Mouse (Mus musculus): Measurements from ENCODE around the gene Gorasp2. TPM values are rescaled to one million over a fixed set of nuclear protein-coding genes. Genes with fewer than 3 reads are reported as not detected.

Gene Gorasp2
- polyA plus RNA-seq, 2 experiments from 2014 or later: 40.2 to 43.9 TPM

GRCm38 (mm10) chr2:70661715-70662495 is 529 bp downstream of the Gorasp2 start, which contains the start of gene Gm26558:
Gene Gm26558 (minus strand): TSS chr2:70662108.
- ATAC-seq: peak; percentile 36

DNA sequence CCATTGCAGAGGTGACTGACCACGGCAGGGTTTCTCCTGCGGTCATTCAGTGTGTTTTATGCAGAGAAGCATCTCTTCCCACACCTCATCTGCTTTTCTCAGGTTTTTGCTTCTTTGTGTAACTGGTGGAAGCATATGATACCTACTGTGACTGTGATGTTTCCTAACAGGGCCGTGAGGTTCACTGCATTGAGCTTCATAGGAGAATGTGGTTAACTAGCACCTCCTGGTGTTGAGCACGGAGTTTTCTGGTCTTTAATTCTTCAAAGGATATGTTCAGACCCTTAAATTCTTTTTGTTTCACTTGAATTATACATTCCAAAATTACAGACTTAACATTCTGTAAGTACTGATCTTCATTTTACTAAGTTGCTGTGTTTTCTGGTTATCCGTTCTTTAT is 2.4 kb downstream of the Gorasp2 start:
- ATAC-seq: no peak

GRCm38 (mm10) chr2:70667016-70667415 is 5.6 kb downstream of the Gorasp2 start:
- no peak for ATAC-seq

GRCm38 (mm10) chr2:70669241-70669640 is 7.9 kb downstream of the Gorasp2 start:
- ATAC-seq: no peak

GRCm38 (mm10) chr2:70669896-70670295 is 8.5 kb downstream of the Gorasp2 start:
- ATAC-seq: no peak

DNA sequence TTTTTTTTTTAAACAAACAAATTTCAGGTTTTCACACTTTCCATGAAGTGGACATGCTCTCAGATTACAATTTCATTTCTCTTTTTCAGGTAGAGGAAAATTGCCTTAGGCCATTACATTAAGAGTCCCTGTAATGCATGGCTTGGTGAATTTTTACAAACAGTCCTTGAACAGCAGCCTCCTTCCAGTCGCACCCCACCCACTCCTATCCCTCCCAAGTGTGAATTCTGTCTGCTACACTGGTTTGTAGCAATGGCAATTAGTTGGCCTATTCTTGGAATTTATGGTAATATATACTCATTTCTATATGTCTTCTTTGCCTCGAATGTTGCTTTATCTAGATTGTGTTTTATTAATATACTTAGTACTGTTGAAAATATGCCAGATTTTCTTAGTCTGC is 11.1 kb downstream of the Gorasp2 start:
- ATAC-seq: no peak

DNA sequence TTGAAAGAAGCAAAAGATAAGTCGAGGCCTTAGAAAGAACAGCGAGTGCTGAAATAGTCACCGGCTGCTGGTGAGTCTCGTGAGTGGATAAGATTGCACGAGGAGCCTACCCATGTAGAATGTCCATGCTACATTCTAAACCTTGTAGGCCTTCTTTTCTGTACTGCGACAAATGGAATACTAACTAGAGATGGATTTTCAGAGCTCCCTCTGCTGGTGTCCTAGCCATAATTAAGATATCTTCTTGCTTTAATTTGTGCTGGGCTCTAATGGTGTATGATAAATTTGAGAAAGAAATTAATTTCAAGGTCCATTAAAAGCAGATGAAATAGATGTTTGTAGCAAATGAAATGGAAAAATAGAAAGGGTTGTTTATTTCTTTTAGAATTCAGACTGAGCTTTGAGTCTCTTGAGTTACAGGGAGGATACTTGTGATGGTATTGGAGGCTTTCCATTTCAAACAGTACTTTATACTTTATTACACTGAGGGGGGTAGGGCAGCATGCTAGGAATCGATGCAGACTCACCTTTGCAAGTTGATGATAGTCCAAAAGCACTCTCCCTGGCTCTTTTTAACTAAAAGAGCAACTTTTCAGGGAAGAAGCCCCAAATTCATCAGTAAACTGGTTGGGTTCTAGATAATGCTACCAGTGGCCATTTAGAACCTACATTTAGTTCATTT is 12.2 kb downstream of the Gorasp2 start:
- ATAC-seq: no peak

GRCm38 (mm10) chr2:70682324-70682723 is 20.9 kb downstream of the Gorasp2 start:
- ATAC-seq: no peak

DNA sequence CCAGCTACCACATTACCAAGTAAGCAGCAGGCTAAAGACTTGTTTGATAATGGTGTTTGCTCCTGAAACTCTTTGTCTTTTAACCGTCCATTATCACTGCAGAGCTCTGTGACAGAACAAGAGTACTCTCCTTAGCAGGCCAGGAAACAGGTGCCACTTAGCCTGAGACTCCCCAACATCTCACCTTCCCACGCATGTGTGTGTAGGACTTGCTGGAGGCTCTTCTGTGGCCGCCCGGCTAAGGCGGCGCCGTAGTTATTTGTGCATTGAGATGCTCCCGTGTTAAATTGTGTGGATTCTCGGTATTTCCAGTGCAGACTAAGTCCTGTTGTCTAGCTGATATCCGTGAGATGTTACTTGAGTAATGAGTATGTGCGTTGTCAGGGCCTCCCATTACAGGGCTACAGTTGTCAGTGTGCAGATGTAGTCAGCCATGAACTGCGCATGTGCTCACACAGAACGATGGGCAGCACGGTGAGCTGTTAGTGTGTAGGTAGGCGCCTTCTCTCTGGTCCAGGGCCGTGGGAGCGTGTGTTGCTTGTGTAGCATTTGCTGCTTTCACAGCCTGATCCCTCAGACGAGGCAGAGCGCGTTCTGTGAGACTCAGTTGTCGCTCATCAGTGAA is 27.2 kb downstream of the Gorasp2 start:
- ATAC-seq: no peak

DNA sequence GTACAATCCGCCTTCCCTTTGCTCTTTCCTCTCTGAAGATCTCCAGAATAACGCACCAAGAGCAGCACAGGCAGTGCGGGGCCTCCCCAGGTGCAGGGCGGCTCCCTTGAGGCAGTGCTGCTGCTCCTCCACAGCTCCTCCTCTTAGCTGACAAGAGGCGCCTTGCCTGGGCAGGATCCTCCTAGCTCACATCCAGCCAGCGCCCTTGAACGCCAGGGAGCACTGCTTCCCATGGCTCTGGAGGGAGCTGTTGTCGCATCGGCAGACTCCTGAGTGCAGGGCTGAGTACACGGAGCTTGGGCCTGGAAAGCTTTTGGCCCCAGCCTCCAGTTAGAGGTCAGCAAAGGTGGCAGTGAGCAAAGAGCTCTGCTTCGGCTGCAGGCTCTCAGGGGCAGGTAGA is 28.8 kb downstream of the Gorasp2 start:
- ATAC-seq: no peak

DNA sequence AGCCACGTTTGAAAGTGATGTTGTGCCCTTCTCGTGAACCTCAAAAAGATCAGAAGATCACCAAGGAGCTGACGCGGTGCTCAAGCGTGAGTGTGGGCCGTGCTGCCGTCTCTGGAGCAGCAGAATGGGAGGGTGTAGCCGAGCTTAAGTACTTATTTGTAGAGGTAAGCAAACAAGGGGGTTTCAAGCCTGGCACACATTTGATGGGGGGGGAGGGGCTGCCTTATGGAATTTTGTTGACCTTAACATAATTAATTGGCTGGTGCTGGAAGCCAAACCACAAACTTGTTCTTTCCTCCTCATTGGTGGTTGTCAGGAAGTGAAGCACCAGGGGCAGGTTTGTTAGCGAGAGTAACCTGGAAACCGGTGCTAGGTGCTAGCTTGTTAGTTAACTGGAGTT is 34.3 kb downstream of the Gorasp2 start:
- ATAC-seq: no peak

DNA sequence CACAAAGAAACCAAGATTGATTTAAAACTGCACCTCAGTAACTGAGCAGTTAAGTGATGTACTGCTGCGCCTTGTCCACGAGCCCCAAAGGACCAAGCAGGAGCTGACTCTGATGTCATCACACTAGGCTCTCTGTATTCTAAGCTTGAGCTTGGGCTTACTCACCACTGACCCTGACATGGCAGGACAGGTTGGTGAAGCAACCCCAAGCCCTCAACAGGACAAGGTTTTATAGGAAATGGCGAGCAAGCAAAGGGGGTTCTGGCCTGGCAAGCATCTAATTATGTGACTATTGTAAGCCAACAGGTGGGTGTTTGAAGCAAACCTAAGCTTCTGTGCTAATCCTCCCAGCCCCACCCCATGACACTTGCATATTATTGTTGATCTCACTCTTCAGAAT is 39.5 kb downstream of the Gorasp2 start:
- no peak for ATAC-seq

DNA sequence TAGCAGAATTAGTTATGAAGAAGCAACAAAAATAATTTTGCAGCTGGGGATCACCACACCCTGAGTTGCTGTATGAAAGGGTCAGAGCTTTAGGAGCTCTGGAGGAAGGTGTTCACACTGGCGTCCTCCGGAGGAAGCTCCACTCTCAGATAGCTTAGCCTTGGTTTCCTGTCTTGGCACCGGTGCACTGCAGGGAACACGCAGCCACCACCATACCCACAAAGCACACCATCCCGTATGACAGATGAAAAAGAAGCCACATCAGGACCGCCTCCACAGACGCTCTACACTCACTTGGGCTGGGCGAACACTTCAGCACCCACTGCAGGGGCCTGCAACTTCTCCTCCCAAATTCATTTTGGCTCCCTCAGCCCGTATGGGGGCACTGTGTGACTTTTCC is 40.2 kb downstream of the Gorasp2 start:
- ATAC-seq: peak; percentile 38

- no peak for ATAC-seq
Measured at GRCm38 (mm10) chr2:70702403-70702802, 41.0 kb downstream of the Gorasp2 start.

GRCm38 (mm10) chr2:70708986-70709730 is 47.8 kb downstream of the Gorasp2 start:
- ATAC-seq: no peak

- ATAC-seq: no peak
Measured at GRCm38 (mm10) chr2:70710236-70710635, 48.9 kb downstream of the Gorasp2 start.

DNA sequence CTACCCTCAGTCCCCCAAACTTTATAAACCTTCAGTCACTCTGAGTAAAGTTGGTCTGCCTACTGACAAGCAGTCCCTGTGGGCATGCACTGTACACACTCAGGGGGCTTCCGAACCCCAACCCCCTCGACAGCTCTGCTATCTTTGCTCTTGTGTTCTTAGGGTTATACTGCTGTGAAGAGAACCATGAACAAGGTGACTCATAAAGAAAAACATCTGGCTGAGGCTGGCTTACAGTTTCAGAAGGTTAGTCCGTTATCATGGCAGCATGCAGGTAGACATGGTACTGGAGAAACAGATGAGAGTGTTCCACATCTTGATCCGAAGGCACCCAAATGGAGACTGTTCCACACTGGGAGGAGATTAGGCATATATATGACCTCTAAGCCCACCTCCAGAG is 49.5 kb downstream of the Gorasp2 start:
- no peak for ATAC-seq

DNA sequence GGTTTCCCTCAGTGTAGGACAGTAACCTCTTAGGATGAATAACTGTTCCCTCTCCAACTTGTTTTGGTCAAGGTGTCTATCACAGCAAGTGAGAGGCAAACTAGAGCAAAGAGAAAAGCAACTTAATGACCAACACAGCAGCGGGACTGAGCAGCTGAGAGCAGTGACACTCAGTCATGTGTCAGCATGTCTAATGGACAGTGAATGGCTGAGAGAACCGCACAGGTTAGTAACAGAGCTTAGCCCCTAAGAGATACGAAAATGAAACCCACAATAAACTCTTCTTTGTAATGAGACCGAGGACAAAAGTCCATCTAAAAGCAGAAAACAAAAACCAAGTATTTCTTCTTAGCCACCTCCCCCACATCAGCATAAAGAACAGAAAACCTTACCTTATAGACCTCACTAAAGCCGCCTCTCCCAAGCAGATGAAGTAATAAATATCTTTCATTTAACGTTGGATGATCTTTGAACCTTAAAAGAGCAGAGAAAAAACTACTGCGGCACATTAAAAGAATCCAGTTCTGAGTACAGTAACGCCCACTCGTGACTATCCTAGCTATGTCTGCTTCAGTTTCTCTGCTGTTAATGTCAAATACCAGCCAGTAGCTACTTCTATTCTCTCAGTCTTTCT is 62.4 kb downstream of the Gorasp2 start:
- no peak for ATAC-seq

GRCm38 (mm10) chr2:70727089-70727488 is 65.7 kb downstream of the Gorasp2 start:
- peak; percentile 75 for ATAC-seq

DNA sequence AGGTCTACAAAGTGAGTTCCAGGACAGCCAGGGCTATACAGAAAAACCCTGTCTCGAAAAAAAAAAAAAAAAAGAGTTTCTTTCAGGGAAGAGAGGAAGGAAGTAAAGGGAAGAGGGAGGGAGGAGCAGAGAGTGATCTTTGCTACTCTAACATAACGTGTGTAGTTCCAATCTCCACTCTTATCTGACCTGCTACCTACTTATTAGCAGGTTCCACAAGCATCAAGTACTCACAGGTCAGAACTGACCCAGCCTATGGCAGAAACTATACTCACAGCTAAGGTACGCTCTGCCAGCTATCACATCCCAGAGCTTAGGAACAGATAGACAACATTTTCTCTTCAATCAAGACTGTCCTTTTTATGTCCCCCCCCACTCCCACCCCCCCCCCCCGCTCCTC is 74.2 kb downstream of the Gorasp2 start:
- ATAC-seq: no peak

GRCm38 (mm10) chr2:70736008-70736407 is 74.6 kb downstream of the Gorasp2 start:
- no peak for ATAC-seq

DNA sequence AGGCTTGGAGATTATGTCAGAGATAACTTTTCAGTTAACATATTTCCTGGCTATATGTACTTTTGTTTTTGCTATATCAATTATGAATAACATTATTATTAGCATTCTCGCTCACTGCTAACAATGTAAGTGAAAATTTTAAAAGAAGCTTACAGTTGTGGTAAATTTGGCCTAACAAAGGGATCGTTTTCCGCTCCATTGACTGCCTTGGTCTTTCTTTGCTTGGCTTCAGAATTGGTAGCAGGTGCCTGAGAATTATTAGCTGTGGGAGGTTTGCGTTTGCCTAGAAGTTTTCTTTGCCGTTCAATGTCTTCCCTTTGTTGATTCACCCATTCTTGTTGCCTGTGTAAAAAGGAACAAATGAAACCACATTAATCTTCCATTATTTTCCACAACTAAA is 80.5 kb downstream of the Gorasp2 start:
- no peak for ATAC-seq

- no peak for ATAC-seq
Measured at GRCm38 (mm10) chr2:70742588-70742987, 81.2 kb downstream of the Gorasp2 start.
